13 mouse cellular contexts compared by ENCODE assay signal in genomic region chr16:52081756-52082155, GRCm38 (mm10). TPM values are rescaled to one million over a fixed set of nuclear protein-coding genes. Genes with fewer than 3 reads are reported as not detected.
DNase-seq lines count a peak whose midpoint lies in the region; ATAC-seq lines count a peak whose summit lies in the region.
"Had no signal": no experiment of that assay in that cellular context is flagged by ENCODE, and none has a peak within 500 bp of the region (broad histone marks: within the 10 kb centered on the region; RNA-seq: fewer than 3 reads in every experiment).

No protein-coding gene starts in this region.

- DNase-seq in kidney, adult 9 months: peak; percentile 31
- no peak for DNase-seq in kidney, postnatal 25 days
- peak; percentile 79 for DNase-seq in CD4-positive helper T cell, adult 2 months (ENCODE audit: low read depth, low spot score)
- DNase-seq in layer of hippocampus, adult 8-10 months (ENCODE audit: low spot score in 2 of 2): no peak
- no peak for DNase-seq in ovary, postnatal 36 days (ENCODE audit: low spot score)
- no peak for DNase-seq in left cerebral cortex, postnatal 14 days (ENCODE audit: low spot score in 2 of 2)
- DNase-seq: lung, embryonic 14.5 days; retina, postnatal 1 day had no signal

- H3K4me3 ChIP-seq in megakaryocyte, embryonic 14.5 days (replicated peaks): peak overlapping the region; percentile 81
- H3K4me3 ChIP-seq: forebrain, embryonic 15.5 days; hindbrain, embryonic 15.5 days; stomach, embryonic 15.5 days had no signal

- peaks cover 2% of the 10 kb centered on the region for H3K36me3 ChIP-seq in megakaryocyte, embryonic 14.5 days (replicated peaks; ENCODE audit: low read length)
- H3K36me3 ChIP-seq: forebrain, embryonic 15.5 days; hindbrain, embryonic 15.5 days; stomach, embryonic 15.5 days had no signal

- peak; percentile 89 for ATAC-seq in common myeloid progenitor, adult 5-6 weeks (replicated peaks; ENCODE audit: low read depth, poor library complexity, severe bottlenecking)
- ATAC-seq: forebrain, embryonic 15.5 days had no signal

- intact Hi-C loops in left cerebral cortex, postnatal 14 days (cut with DNase I): no loop called here

- peaks cover 49% of the 10 kb centered on the region for H3K4me1 ChIP-seq in megakaryocyte, embryonic 14.5 days
- H3K4me1 ChIP-seq: stomach, embryonic 15.5 days had no signal

- H3K9me3 ChIP-seq in megakaryocyte, embryonic 14.5 days: no peaks in the 10 kb centered on the region
- H3K9me3 ChIP-seq: forebrain, embryonic 15.5 days; hindbrain, embryonic 15.5 days; stomach, embryonic 15.5 days had no signal

- no peaks in the 10 kb centered on the region for H3K27me3 ChIP-seq in megakaryocyte, embryonic 14.5 days (replicated peaks)
- H3K27me3 ChIP-seq: forebrain, embryonic 15.5 days; hindbrain, embryonic 15.5 days; stomach, embryonic 15.5 days had no signal

RNA-seq across cellular contexts. Expression of gene Cblb, which starts 50.7 kb away (rescaled TPM):
- total RNA-seq in common myeloid progenitor, adult 5-6 weeks (2017): 14.8 and 15.2 TPM in 2 replicates
- 0.43 and 1.2 TPM in 2 replicates for polyA plus RNA-seq in megakaryocyte, embryonic 14.5 days (2012; ENCODE audit: insufficient read depth, low replicate concordance)
- 10 to 100 TPM; 24.8 to 34.7 (median 32.1) TPM for total RNA-seq in layer of hippocampus, adult 8-10 months (2022)
- total RNA-seq in left cerebral cortex, postnatal 14 days (2021): 10 to 100 TPM; 20.2 TPM

Comparison
In these comparisons a context has a peak if more than half of its experiments do, and no peak if none do; other contexts are left out.
1. DNase-seq: peak in kidney, adult 9 months (single experiment) and CD4-positive helper T cell, adult 2 months (single experiment); none in kidney, postnatal 25 days (0 of 2), layer of hippocampus, adult 8-10 months (0 of 2), ovary, postnatal 36 days (single experiment) and left cerebral cortex, postnatal 14 days (0 of 2).